Mouse (Mus musculus) adrenal gland, adult (tissue): ENCODE measurements at regions not wholly inside any gene's neighbourhood (a gene's known extent, or its start where the extent isn't known, plus 50 kb on each side); places are given as distances from the start of the nearest gene placed in this dataset.

Experiments
- DNase-seq, 2 experiments: peaks; one replicate each; pipeline ENCODE4 v3.0.0; 2022 to 2023; ENCODE audit warnings: low spot score in 1 of 2; ENCODE audit not compliant: inconsistent age in 2 of 2

DNA sequence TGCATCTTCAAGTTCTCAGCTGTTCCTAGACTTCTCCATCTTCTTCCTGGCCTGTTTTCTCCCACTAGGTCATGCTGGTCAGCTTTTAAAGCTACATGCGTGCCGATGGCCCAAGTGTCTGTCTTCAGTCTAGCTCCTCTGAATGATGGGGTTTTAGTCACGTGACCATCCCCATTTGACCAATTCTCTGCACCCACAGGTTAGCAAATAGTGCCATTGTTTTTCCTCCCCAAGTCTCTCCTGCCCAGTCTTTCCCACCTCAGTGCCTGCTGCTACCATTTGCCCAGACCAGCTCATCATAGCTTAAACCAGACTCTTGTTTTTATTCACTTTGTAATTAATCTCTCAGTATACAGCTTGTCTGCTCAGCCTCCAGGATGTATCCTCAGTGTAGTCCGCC is 62.3 kb downstream of the Zfp706 start:
- DNase-seq: no peak

GRCm38 (mm10) chr15:36944556-36945171 is 62.9 kb downstream of the Zfp706 start:
- no peak for DNase-seq

DNA sequence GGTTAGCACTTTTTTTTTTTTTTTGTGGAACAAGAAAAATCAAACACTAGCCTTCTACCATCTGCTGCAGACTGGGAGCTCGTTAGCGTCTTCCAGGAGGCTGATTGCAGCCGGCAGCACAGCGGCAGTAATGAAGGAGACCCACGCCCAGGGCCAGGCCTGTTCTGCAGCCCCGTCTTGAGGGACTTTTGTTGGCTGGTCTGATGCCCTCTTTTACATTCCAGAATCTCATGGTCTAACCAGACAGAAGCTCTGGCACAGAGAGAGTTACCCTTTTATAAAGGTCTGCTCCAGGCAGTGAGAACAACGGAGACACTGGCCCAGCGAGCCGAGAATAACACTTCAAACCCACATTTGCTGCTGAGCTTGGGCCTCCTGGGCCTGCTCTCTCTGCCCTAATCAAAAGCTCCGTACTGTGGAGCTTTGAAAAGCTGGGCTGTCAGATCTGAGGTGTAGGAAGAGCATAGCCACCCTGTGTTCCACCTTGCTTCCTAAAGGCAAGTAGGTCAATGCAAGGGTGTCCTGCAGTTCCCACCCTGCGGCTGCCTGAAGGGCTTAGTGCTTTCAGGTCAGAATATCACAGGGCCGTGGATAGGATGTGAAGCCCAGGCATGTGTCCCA is 64.0 kb downstream of the Zfp706 start:
- DNase-seq: no peak

GRCm38 (mm10) chr15:36942261-36942660 is 65.3 kb downstream of the Zfp706 start:
- no peak for DNase-seq

DNA sequence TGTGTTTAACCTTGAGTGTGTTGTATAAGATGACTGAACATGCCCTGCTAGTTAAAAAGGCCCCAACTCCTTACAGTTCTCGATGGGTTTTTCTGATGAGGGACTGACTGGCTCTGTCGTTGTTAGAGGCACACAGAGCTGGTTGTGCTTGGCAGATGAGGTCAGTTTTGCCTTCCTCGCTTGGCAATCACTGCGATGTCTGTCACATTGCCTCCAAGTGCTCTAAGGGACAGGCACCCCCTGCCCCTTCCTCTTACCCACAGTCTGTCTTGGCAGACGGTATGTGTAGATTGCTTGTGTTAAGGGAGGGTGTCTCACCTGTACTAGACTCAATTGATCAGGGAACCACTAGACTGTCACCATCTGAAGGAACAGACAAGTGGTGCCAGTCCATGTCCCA is 65.8 kb downstream of the Zfp706 start:
- DNase-seq: no peak

DNA sequence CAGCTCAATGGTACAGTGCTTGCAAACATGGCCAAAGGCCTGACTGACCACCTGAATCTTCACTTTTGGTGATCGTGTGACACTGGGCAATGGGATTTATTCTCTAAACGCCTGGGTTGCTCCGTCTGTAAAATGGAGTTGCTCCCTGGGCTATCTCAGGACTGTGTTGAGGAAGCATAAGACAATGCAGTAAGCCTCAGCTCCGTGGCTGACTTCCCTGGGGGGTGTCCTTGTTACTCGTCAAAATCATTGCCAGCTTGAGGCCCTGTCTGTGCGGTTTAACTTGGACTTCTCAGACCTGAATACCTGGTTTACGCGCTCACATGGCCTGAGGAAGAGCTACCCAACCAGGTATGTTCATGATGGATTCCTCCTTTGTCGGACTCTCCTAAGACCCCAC is 68.0 kb downstream of the Zfp706 start:
- peak in 1 of 2 experiments; percentile 53 for DNase-seq

DNA sequence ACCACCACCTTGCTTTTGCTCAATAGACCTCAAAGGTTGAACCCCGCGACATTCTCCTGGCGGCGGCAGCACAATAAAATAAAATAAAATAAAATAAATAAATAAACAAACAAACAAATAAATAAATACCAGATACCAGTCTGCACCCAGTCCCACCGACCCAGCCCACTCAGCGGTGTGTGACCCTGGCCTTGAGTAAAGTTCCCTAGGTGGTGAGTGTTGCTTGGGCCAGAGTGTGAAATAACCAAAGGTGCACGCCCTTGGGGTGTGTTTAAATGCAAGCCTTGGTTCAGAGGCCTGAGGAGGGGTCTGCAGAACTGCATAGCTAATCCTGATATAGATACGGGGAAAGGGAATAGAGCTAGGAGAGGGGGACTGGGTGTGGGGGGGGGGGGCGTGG is 68.4 kb downstream of the Zfp706 start:
- DNase-seq: peak in 1 of 2 experiments; percentile 42

DNA sequence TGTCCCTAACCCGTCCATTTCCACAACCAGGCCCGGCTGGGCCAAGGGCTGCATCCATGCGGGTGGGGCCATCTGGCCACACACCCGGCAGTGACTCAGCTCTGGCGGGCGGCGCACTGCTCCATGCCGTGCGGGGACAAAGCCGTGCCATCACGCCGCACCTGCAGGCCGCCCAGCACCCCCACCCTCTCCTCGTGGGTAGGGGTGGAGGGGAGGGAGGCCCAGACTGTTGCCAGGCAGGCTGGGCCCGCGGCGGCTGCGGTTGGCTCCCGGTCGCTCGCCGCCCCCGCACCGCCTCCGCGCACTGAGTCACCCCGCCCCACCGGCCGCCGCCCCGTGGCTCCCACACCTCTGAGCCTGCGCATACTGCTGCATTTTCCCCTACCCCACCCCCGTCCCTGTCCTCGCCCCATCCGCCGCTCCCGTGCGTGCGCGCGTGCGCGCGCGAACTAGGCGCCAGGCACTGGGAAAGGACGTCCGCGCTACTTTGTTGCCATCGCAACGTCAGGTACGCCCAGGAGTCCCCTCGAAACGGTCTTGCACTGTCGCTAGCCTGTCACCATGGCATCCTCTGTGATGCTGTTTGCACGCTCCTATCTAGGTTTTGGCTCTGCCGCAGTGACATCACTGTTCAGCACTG is 68.9 kb downstream of the Zfp706 start:
- DNase-seq: peak; percentile 95 to 98

GRCm38 (mm10) chr15:36937757-36938498 is 69.6 kb downstream of the Zfp706 start:
- no peak for DNase-seq

- DNase-seq: peak in 1 of 2 experiments; percentile 59
Measured at GRCm38 (mm10) chr15:36937067-36937657, 70.4 kb downstream of the Zfp706 start.

DNA sequence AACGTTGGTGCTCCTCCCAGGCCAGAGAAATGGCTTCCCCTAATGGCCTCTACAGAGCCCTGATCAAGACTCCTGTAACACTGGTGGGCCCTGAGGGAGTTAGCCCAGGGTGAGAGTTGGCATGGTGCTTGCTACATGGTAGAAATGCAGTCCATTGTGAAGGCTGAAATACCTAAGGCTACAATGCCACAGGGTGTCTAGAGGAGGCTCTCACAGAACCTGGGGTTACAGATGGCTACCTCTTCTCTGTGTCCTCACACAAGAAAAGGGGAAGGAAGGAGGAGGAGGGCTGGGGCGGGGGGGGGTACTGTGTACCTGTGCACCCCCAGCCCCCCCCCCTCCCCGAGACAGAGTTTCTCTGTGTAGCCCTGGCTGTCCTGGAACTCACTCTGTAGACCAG is 72.8 kb downstream of the Zfp706 start:
- no peak for DNase-seq

GRCm38 (mm10) chr15:36933581-36933991 is 74.0 kb downstream of the Zfp706 start:
- no peak for DNase-seq

- no peak for DNase-seq
Measured at GRCm38 (mm10) chr15:36931460-36931859, 76.1 kb downstream of the Zfp706 start.

- DNase-seq: no peak
Measured at GRCm38 (mm10) chr15:36930433-36930832, 77.1 kb downstream of the Zfp706 start.

DNA sequence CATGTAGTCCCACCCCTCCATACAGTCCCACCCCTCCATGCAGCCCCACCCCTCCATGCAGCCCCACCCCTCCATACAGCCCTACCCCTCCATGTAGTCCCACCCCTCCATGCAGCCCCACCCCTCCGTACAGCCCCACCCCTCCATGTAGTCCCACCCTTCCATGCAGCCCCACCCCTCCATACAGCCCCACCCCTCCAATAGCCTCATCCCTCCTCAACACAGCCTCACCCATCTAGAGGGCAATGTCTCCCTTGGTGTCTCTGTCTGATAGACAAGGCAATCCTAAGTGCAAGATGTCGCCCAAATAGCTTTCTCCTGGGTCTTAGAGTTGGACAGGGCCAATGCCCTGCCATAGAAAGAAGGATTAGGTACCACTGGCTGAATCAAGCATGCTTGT is 77.8 kb downstream of the Zfp706 start:
- DNase-seq: no peak

DNA sequence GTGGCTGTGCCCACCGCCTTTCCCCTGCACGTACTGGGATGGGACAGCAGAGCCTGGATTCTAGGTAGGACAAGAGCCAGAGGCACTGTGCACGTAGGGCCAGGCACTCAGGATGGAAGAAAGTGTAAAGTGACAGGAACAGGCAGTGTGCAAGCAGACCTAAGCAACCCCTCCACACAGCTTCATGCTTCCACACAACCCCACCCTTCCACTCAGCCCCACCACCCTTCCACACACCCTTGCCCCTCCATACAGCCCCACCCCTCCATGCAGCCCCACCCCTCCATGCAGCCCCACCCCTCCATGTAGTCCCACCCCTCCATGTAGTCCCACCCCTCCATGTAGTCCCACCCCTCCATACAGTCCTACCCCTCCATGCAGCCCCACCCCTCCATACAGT is 78.5 kb downstream of the Zfp706 start:
- no peak for DNase-seq

GRCm38 (mm10) chr15:36928678-36929077 is 78.9 kb downstream of the Zfp706 start:
- DNase-seq: no peak

GRCm38 (mm10) chr15:36927436-36927835 is 80.1 kb downstream of the Zfp706 start:
- DNase-seq: no peak

DNA sequence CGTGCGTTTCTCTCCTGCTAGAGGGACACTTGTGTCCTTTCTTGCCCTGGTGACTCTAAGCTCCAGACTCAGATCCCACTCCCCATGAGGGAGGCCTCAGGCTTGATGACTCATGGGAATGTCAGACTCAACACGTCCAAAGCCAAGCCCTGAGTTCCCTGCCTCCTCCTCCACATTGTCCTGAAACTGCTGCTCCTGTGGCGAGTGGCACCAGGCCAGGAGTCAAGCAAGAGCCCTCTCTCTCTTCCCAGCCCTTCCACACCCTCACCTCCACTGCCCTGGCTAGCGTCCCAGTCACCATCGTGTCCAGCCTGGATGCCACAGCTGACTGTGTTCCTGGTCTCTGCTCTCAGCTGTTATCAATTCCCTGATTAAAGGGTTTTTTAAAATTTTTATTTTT is 83.4 kb downstream of the Zfp706 start:
- DNase-seq: peak; percentile 50 to 69

DNA sequence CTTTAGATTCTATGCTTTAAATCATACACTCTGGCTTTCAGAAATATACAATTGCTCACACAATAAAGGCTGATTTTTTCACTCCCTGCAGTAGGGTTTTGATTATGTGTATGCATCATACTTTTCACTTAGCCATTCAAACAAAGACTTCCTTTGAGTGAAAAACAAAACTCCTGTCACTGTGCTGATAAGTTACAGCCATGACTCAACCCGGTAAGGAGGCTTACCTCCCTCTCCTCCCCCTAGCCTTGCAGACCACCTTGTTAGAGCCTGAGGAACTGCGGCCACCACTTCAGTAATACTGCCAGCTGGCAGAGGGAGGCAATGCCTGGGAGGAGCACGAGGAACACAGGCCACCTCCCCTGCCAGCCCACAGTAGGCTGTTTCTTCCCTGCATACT is 86.2 kb downstream of the Zfp706 start:
- DNase-seq: peak in 1 of 2 experiments; percentile 31

DNA sequence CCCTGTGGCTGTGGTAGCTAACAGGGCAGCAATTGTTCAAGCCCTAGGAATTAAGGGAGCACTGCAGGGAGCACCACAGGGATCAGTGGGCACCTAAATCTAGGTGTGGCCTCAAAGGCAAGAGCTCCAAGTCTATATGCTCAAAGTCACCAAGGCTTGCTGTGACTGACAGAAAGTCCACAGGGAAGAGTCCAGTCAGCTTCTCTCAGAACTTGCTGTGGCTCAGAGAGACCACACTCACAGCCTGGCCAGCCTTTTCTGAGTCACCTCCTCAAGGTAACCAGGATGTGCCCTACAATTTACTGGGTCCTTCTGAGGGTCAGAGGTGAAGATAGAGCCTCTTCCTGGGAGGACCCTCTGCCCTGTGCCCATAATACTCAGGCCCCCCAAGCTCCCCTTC is 86.7 kb downstream of the Zfp706 start:
- peak; percentile 53 to 78 for DNase-seq
